Mouse (Mus musculus): ENCODE measurements around the gene Bicd2. TPM values are rescaled to one million over a fixed set of nuclear protein-coding genes. Genes with fewer than 3 reads are reported as not detected.

The Bicd2 gene
- polyA plus RNA-seq, 1 experiment from 2014 or later, result 26.2 TPM

DNA sequence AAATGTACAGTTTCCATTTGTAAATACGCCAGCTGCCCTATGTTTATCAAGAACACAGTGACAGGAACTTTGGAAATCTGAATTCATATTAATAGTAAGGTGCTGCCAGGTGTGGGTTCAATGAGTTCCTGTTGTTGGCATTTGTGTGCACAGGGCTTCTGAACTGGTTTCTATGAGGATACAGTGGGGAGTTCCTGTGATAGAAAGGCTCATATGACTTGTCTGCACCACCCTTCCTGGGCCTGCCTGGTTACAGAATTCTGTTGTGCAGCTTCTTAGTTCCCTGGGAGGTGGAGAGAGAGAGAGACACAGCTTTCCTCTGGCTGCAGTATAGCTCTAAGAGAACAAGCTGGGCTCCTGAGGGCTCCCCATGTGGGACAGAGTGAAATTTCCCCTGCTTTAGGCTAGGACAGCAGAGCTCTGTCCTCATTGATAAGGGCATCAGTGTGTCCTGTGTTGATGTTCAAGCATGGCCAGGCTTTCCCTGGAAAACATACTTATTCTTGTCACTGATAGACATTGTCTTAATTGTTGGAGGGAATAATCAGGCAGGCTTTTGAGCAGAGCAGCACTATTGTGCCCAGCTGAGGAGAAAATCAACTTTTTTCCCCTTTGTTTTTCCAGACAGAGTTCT, 86.8 kb downstream of the Bicd2 start:
- 0 out of 2 replicates have a peak, but pooled peaks cover 2% of the 10 kb centered on the region for H3K36me3 ChIP-seq (ENCODE audit: control insufficient read depth, insufficient read depth, low read length)
- no peak overlapping the region for H3K4me2 ChIP-seq (ENCODE audit: low read length)
- no peak overlapping the region for H3K9ac ChIP-seq (ENCODE audit: low read depth, low read length)
- peaks cover 12% of the 10 kb centered on the region for H3K4me1 ChIP-seq (ENCODE audit: control insufficient read depth, insufficient read depth, low read length)
- WGBS, result 89% methylated on average over 1 of the region's 1 CpGs
- ATAC-seq, result no peak
- H3K9me3 ChIP-seq (replicated peaks; ENCODE audit: control insufficient read depth, low read length, poor library complexity, severe bottlenecking), result no peaks in the 10 kb centered on the region
- H3K27ac ChIP-seq (ENCODE audit: low read length), result no peak overlapping the region
- no peak overlapping the region for H3K4me3 ChIP-seq (ENCODE audit: low read depth, low read length)
- H3K27me3 ChIP-seq (ENCODE audit: control insufficient read depth, insufficient read depth, low read depth, low read length), result no peaks in the 10 kb centered on the region

DNA sequence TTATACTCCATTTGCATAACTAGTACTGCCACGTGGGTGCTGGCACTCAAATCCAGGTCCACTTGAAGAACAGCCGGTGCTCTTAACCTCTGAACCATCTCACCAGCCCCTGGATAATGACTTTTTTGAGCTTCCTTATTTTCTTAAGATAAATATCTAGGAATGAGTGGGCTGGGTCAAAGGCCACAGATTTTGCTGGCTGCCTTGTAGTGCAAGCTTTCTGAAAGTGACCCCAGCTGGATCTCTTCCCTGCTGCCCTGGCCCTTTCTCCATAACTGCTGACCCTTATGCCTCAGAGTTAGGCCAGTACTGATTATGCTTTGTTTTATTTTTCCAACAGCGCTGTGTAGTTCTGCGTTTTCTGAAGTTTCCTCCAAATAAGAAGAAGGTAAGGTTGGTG, 89.1 kb downstream of the Bicd2 start:
- H3K9me3 ChIP-seq (replicated peaks; ENCODE audit: control insufficient read depth, low read length, poor library complexity, severe bottlenecking), result no peaks in the 10 kb centered on the region
- H3K4me2 ChIP-seq (ENCODE audit: low read length), result no peak overlapping the region
- ATAC-seq, result no peak
- H3K4me1 ChIP-seq (ENCODE audit: control insufficient read depth, insufficient read depth, low read length), result peaks cover 5% of the 10 kb centered on the region; the same call in 1 of the 2 replicates
- no peak overlapping the region for H3K4me3 ChIP-seq (ENCODE audit: low read depth, low read length)
- peaks cover 9% of the 10 kb centered on the region; the same call in 1 of the 2 replicates for H3K36me3 ChIP-seq (ENCODE audit: control insufficient read depth, insufficient read depth, low read length)
- 77% methylated on average over 4 of the region's 4 CpGs for WGBS
- H3K27ac ChIP-seq (ENCODE audit: low read length), result no peak overlapping the region
- H3K27me3 ChIP-seq (ENCODE audit: control insufficient read depth, insufficient read depth, low read depth, low read length), result no peaks in the 10 kb centered on the region
- H3K9ac ChIP-seq (ENCODE audit: low read depth, low read length), result no peak overlapping the region

DNA sequence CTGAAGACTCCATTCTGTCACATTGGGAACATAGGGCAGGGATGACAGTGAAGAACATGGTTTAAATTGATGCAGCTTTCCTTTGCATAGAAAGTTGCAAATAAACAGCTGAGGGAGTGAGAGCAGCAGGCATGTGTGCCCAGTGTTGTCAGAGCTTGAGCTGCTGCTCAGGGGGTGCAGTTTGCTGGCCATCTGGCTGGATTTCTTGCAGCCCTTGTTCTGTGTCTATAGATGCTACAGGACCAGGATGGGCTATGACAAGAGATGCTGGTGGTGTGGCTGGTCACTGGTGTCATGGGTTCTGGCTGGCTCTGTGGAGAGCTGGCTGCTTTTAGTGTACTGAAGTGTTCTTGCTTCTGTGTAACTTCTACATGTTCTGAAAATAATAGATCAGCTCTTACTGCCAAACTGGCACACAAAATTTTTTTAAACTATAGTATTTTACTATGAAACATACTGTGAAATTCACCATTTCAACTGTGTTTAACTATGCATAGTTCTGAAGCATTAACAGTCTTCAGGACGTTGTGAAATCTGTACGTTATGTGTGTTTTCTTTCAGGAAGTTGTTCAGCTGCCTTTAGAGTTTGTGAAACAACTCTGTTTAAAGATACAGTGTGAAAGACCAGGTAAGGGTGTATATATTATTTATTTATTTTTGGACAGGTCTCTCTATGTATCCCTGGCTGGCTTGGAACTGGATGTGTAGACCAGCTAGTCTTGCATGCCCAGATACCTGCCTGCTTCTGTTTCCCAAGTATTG, 92.1 kb downstream of the Bicd2 start:
- no peaks in the 10 kb centered on the region for H3K27me3 ChIP-seq (ENCODE audit: control insufficient read depth, insufficient read depth, low read depth, low read length)
- no peak overlapping the region for H3K9ac ChIP-seq (ENCODE audit: low read depth, low read length)
- ATAC-seq, result no peak
- peaks cover 23% of the 10 kb centered on the region for H3K36me3 ChIP-seq (ENCODE audit: control insufficient read depth, insufficient read depth, low read length)
- no peak overlapping the region for H3K4me2 ChIP-seq (ENCODE audit: low read length)
- no peak overlapping the region for H3K4me3 ChIP-seq (ENCODE audit: low read depth, low read length)
- H3K27ac ChIP-seq (ENCODE audit: low read length), result no peak overlapping the region
- no peaks in the 10 kb centered on the region for H3K9me3 ChIP-seq (replicated peaks; ENCODE audit: control insufficient read depth, low read length, poor library complexity, severe bottlenecking)
- H3K4me1 ChIP-seq (ENCODE audit: control insufficient read depth, insufficient read depth, low read length), result 0 out of 2 replicates have a peak, but pooled peaks cover 1% of the 10 kb centered on the region
- 98% methylated on average over 2 of the region's 2 CpGs for WGBS

DNA sequence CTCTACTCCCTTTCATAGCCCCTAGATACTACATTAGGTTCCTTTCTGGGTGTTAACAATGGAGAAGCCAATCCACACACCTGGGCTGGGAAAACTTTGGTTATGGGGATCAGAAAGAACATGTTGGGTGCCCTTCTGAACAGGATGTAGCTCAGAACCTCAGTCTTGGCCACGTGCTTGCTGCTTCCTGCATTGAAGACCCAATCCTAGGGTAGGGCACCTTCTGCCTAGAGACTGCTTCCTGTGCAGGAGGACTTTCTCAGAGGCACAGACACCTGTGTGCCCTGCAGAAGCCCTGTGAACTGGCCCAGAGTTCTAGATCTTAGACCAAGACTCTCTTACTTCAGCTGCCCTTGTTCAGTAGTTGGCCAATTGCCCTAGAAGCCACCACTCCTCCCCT, 94.4 kb downstream of the Bicd2 start:
- no peak overlapping the region for H3K4me3 ChIP-seq (ENCODE audit: low read depth, low read length)
- no peak overlapping the region for H3K9ac ChIP-seq (ENCODE audit: low read depth, low read length)
- no peak overlapping the region for H3K27ac ChIP-seq (ENCODE audit: low read length)
- no peak overlapping the region for H3K4me2 ChIP-seq (ENCODE audit: low read length)
- H3K9me3 ChIP-seq (replicated peaks; ENCODE audit: control insufficient read depth, low read length, poor library complexity, severe bottlenecking), result no peaks in the 10 kb centered on the region
- ATAC-seq, result no peak
- WGBS, result 100% methylated on average over 1 of the region's 1 CpGs
- peaks cover 23% of the 10 kb centered on the region for H3K36me3 ChIP-seq (ENCODE audit: control insufficient read depth, insufficient read depth, low read length)
- H3K27me3 ChIP-seq (ENCODE audit: control insufficient read depth, insufficient read depth, low read depth, low read length), result no peaks in the 10 kb centered on the region
- no peaks in the 10 kb centered on the region for H3K4me1 ChIP-seq (ENCODE audit: control insufficient read depth, insufficient read depth, low read length)

DNA sequence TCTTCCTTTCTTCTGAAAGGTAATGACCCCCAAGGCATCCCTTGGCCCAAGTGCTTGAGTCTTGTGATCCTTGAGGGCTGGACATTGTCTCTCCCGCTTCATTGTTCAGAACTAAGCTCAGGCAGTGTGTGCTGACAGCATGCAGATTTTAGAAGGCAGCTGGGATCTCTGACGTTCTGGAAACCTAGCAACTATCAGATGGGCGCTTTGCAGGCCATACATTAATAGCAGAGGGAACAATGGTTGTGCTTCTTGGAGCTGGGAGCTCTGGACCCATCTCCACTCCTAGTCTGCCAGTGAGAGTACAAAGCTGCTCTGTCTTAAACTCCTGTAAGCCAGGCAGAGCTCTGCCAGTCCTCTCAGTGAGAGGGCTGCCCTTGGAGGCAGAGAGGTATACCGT, 94.8 kb downstream of the Bicd2 start:
- no peak for ATAC-seq
- no peak overlapping the region for H3K4me2 ChIP-seq (ENCODE audit: low read length)
- H3K4me1 ChIP-seq (ENCODE audit: control insufficient read depth, insufficient read depth, low read length), result no peaks in the 10 kb centered on the region
- no peak overlapping the region for H3K27ac ChIP-seq (ENCODE audit: low read length)
- H3K27me3 ChIP-seq (ENCODE audit: control insufficient read depth, insufficient read depth, low read depth, low read length), result no peaks in the 10 kb centered on the region
- H3K36me3 ChIP-seq (ENCODE audit: control insufficient read depth, insufficient read depth, low read length), result peaks cover 23% of the 10 kb centered on the region
- H3K9ac ChIP-seq (ENCODE audit: low read depth, low read length), result no peak overlapping the region
- no peak overlapping the region for H3K4me3 ChIP-seq (ENCODE audit: low read depth, low read length)
- H3K9me3 ChIP-seq (replicated peaks; ENCODE audit: control insufficient read depth, low read length, poor library complexity, severe bottlenecking), result no peaks in the 10 kb centered on the region
- WGBS, result 86% methylated on average over 4 of the region's 4 CpGs

Other genes starting within 250 kb of the Bicd2 start
- gene Wnk2, start 193.6 kb upstream of the Bicd2 start, polyA plus RNA-seq (2015; fragmentation: Nextera tagmentation; extraction: Ambion mirVana), result 20.8 TPM in 2 replicates
- gene Ninj1, start 154.1 kb upstream of the Bicd2 start, polyA plus RNA-seq (2015; fragmentation: Nextera tagmentation; extraction: Ambion mirVana), result 19.3 and 22.3 TPM in 2 replicates
- 26.5 and 27.6 TPM in 2 replicates for gene Card19, start 125.5 kb upstream of the Bicd2 start, polyA plus RNA-seq (2015; fragmentation: Nextera tagmentation; extraction: Ambion mirVana)
- gene Susd3, start 92.9 kb upstream of the Bicd2 start, polyA plus RNA-seq (2015; fragmentation: Nextera tagmentation; extraction: Ambion mirVana), result 0.38 and 0.68 TPM in 2 replicates
- 2.7 and 3.2 TPM in 2 replicates for gene Fgd3, start 21.3 kb upstream of the Bicd2 start, polyA plus RNA-seq (2015; fragmentation: Nextera tagmentation; extraction: Ambion mirVana)
- 13.2 and 14.1 TPM in 2 replicates for gene Ippk, start 79.7 kb downstream of the Bicd2 start, polyA plus RNA-seq (2015; fragmentation: Nextera tagmentation; extraction: Ambion mirVana)
- gene Tes3-ps, start 151.7 kb downstream of the Bicd2 start, polyA plus RNA-seq (2015; fragmentation: Nextera tagmentation; extraction: Ambion mirVana), result 0.53 and 0.55 TPM in 2 replicates
- gene Ecm2, start 163.2 kb downstream of the Bicd2 start, polyA plus RNA-seq (2015; fragmentation: Nextera tagmentation; extraction: Ambion mirVana), result 1.8 and 1.9 TPM in 2 replicates
- gene Aspn, start 202.9 kb downstream of the Bicd2 start, polyA plus RNA-seq (2015; fragmentation: Nextera tagmentation; extraction: Ambion mirVana), result 1.0 and 1.1 TPM in 2 replicates
- gene Omd, start 240.9 kb downstream of the Bicd2 start, polyA plus RNA-seq (2015; fragmentation: Nextera tagmentation; extraction: Ambion mirVana), result 0.72 and 0.91 TPM in 2 replicates

All from midbrain, embryonic 16.5 days (tissue).